Mouse (Mus musculus) ovary, postnatal 10 days (tissue): ENCODE data around the gene Gm7954.
"Not testable (repeated sequence)": the region's sequence is repeated elsewhere in the genome, so short reads cannot be mapped to it uniquely, and the experiment has no call there.

Experiments used
- DNase-seq: peaks from one replicate; pipeline ENCODE4 v3.0.0; 2022; ENCODE audit warnings: low spot score

Gm7954 gene

GRCm38 (mm10) chr14:41453418-41453817 is at the start of gene Gm7954:
Gene Gm7954, minus strand, starts transcription at chr14:41453518.
- not testable (repeated sequence) for DNase-seq

DNA sequence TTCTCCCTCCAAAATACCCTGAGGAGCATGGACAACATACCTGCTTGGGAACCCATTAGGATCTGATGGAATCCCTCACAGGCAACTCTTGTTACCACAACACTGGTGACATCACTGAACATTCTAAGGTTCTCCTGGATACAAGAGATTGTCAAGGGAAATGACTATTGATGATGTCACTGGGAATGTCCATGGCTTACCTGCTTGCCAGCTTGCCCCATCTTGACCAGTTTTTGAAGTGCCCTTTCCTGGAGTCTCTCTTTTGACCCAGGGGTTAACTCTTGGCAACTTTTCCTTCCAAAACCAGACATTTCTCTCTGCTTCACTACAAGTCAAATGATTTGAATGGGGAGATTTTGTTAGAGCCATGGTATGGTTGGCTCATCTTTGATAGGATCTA is 36.1 kb upstream of the Gm7954 start, which contains the start of gene Gm3486:
Gene Gm3486 (minus strand): TSS at position 101 of the 400 bp plus-strand sequence.
- not testable (repeated sequence) for DNase-seq

DNA sequence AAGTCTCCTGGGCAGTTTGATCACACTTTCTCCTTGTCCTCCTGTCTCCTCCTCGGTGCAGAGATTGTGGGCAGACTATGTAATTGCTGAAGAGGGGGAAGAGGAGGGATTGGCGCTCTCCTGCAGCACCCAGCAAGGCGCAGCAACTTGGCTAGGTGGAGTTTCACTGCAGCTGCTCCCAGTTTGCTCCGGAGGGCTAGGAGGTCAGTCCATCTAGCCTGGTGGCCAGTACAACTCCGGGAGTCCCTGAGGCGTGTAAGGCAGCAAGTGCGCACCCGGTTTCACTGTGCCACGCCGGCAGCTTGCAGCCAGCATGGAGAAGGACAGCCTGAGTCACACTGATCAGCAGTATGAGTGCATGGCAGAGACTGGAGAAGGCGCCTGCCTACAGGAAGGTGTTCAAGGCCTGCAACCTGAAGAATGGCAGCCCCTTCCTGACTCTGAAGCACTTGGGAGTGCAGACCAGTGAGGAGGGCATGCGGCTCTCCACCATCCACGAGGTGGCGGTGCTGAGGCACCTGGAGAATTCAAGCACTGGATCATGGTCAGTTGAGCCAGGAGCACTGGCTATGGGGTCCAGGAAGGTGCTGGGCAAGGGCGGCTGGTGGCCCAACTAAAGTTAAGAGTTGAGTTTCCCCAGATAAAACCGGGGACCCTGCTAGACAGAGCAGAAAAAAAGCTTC is 27.8 kb downstream of the Gm7954 start:
- DNase-seq, result not testable (repeated sequence)

GRCm38 (mm10) chr14:41424694-41425093 is 28.6 kb downstream of the Gm7954 start:
- peak; percentile 1 for DNase-seq

- DNase-seq, result not testable (repeated sequence)
These were observed 45.1 kb downstream of the Gm7954 start, which contains the start of gene Gm6482 for GRCm38 (mm10) chr14:41408181-41408580. Gene Gm6482, minus strand, starts transcription at chr14:41408281.
